Mouse (Mus musculus) embryonic facial prominence, embryonic 12.5 days (tissue): ENCODE measurements around the gene B3gnt8. TPM values are rescaled to one million over a fixed set of nuclear protein-coding genes. Genes with fewer than 3 reads are reported as not detected.

Experiments used
- ATAC-seq: fragments of 200-750 bp; cut with Nextera tagmentation; 2 replicates; pipeline ENCODE4 v1.8.0; 2017; ENCODE audit not compliant: insufficient number of reproducible peaks, insufficient read depth, low FRiP score, low TSS enrichment
- H3K27ac ChIP-seq: fragments of 300-500 bp; sonication (generic); 2 replicates; pipeline ENCODE4 v1.5.1; 2016; ENCODE audit warnings: mild to moderate bottlenecking
- H3K27me3 ChIP-seq: fragments of 300-500 bp; sonication (generic); 2 replicates; pipeline ENCODE4 v1.6.1; 2016; ENCODE audit warnings: mild to moderate bottlenecking, moderate library complexity
- H3K36me3 ChIP-seq: fragments of 300-500 bp; sonication (generic); 2 replicates; pipeline ENCODE4 v1.6.1; 2016; ENCODE audit warnings: mild to moderate bottlenecking
- H3K4me1 ChIP-seq: fragments of 300-500 bp; sonication (generic); 2 replicates; pipeline ENCODE4 v1.6.1; 2016
- H3K4me2 ChIP-seq: fragments of 300-500 bp; sonication (generic); replicated peaks from 2 replicates; pipeline ENCODE4 v1.6.1; 2016; ENCODE audit warnings: mild to moderate bottlenecking, moderate library complexity
- H3K4me3 ChIP-seq: fragments of 300-500 bp; sonication (generic); 2 replicates; pipeline ENCODE4 v1.5.1; 2016; ENCODE audit warnings: mild to moderate bottlenecking
- H3K9ac ChIP-seq: fragments of 300-500 bp; sonication (generic); 2 replicates; pipeline ENCODE4 v1.6.1; 2016; ENCODE audit warnings: mild to moderate bottlenecking, moderate library complexity
- H3K9me3 ChIP-seq: fragments of 300-500 bp; sonication (generic); 2 replicates; pipeline ENCODE4 v1.6.1; 2016; ENCODE audit warnings: mild to moderate bottlenecking, moderate library complexity
- WGBS: fragments of 180-500 bp; shearing (Covaris S2); methylation state at CpG from one replicate; pipeline ENCODE4 v1.1.7; 2016; 5-methylcytosine and 5-hydroxymethylcytosine counted together
- polyA plus RNA-seq: library from polyadenylated mRNA; unstranded; fragments of >200 nt; fragmentation: Nextera tagmentation; extraction: Ambion mirVana; gene quantifications from 2 replicates; pipeline ENCODE4 v1.2.1, GENCODE M21; 2016

The B3gnt8 gene
- polyA plus RNA-seq, 1 experiment from 2014 or later: 3.6 TPM

GRCm38 (mm10) chr7:25606625-25607063 lies 19.8 kb upstream of the B3gnt8 start:
- no peaks in the 10 kb centered on the region for H3K36me3 ChIP-seq
- H3K27me3 ChIP-seq: no peaks in the 10 kb centered on the region
- no peak overlapping the region for H3K27ac ChIP-seq
- H3K4me2 ChIP-seq: no peak overlapping the region
- ATAC-seq: no peak
- 75% methylated on average over 4 of the region's 4 CpGs for WGBS
- no peaks in the 10 kb centered on the region for H3K4me1 ChIP-seq
- no peaks in the 10 kb centered on the region for H3K9me3 ChIP-seq
- no peak overlapping the region for H3K4me3 ChIP-seq
- no peak overlapping the region for H3K9ac ChIP-seq

GRCm38 (mm10) chr7:25607196-25607595 lies 19.3 kb upstream of the B3gnt8 start:
- no peaks in the 10 kb centered on the region for H3K9me3 ChIP-seq
- no peak for ATAC-seq
- no peak overlapping the region for H3K9ac ChIP-seq
- 70% methylated on average over 2 of the region's 2 CpGs for WGBS
- H3K4me2 ChIP-seq: no peak overlapping the region
- H3K27ac ChIP-seq: no peak overlapping the region
- H3K27me3 ChIP-seq: no peaks in the 10 kb centered on the region
- H3K36me3 ChIP-seq: no peaks in the 10 kb centered on the region
- no peaks in the 10 kb centered on the region for H3K4me1 ChIP-seq
- H3K4me3 ChIP-seq: no peak overlapping the region

- H3K4me2 ChIP-seq: no peak overlapping the region
- H3K4me3 ChIP-seq: no peak overlapping the region
- no peak for ATAC-seq
- no peaks in the 10 kb centered on the region for H3K9me3 ChIP-seq
- H3K4me1 ChIP-seq: no peaks in the 10 kb centered on the region
- H3K9ac ChIP-seq: no peak overlapping the region
- H3K36me3 ChIP-seq: no peaks in the 10 kb centered on the region
- no peaks in the 10 kb centered on the region for H3K27me3 ChIP-seq
- H3K27ac ChIP-seq: no peak overlapping the region
- WGBS: 26% methylated on average over 6 of the region's 6 CpGs
Observed at GRCm38 (mm10) chr7:25610056-25610455, 16.4 kb upstream of the B3gnt8 start.

GRCm38 (mm10) chr7:25611501-25611900 lies 15.0 kb upstream of the B3gnt8 start:
- no peak overlapping the region for H3K4me2 ChIP-seq
- ATAC-seq: no peak

GRCm38 (mm10) chr7:25614086-25614485 lies 12.4 kb upstream of the B3gnt8 start:
- 86% methylated on average over 5 of the region's 5 CpGs for WGBS
- ATAC-seq: no peak
- no peak overlapping the region for H3K4me3 ChIP-seq
- no peaks in the 10 kb centered on the region for H3K36me3 ChIP-seq
- no peaks in the 10 kb centered on the region for H3K27me3 ChIP-seq
- no peaks in the 10 kb centered on the region for H3K4me1 ChIP-seq
- no peak overlapping the region for H3K27ac ChIP-seq
- H3K9me3 ChIP-seq: no peaks in the 10 kb centered on the region
- no peak overlapping the region for H3K4me2 ChIP-seq
- no peak overlapping the region for H3K9ac ChIP-seq

More at GRCm38 (mm10) chr7:25611501-25611900, 15.0 kb upstream of the B3gnt8 start:
- 39% methylated on average over 7 of the region's 7 CpGs for WGBS
- H3K27ac ChIP-seq: no peak overlapping the region
- H3K4me3 ChIP-seq: no peak overlapping the region
- no peaks in the 10 kb centered on the region for H3K4me1 ChIP-seq
- H3K9ac ChIP-seq: no peak overlapping the region
- H3K9me3 ChIP-seq: no peaks in the 10 kb centered on the region
- H3K27me3 ChIP-seq: no peaks in the 10 kb centered on the region
- H3K36me3 ChIP-seq: no peaks in the 10 kb centered on the region

- no peak overlapping the region for H3K4me3 ChIP-seq
- H3K27me3 ChIP-seq: no peaks in the 10 kb centered on the region
- H3K4me2 ChIP-seq: no peak overlapping the region
- no peak for ATAC-seq
- no peaks in the 10 kb centered on the region for H3K36me3 ChIP-seq
- WGBS: 67% methylated on average over 21 of the region's 21 CpGs
- no peak overlapping the region for H3K9ac ChIP-seq
- H3K4me1 ChIP-seq: peaks cover 5% of the 10 kb centered on the region
- no peaks in the 10 kb centered on the region for H3K9me3 ChIP-seq
- no peak overlapping the region for H3K27ac ChIP-seq
Observed at GRCm38 (mm10) chr7:25614831-25615705, 11.4 kb upstream of the B3gnt8 start.

GRCm38 (mm10) chr7:25615706-25616011 lies 10.8 kb upstream of the B3gnt8 start, which contains the start of gene Erich4:
Gene Erich4, minus strand, starts transcription at chr7:25615892.
- 73% methylated on average over 5 of the region's 5 CpGs for WGBS
- H3K27me3 ChIP-seq: no peaks in the 10 kb centered on the region
- H3K36me3 ChIP-seq: no peaks in the 10 kb centered on the region
- ATAC-seq: no peak
- H3K4me2 ChIP-seq: no peak within 1 kb of the TSS
- H3K27ac ChIP-seq: no peak within 1 kb of the TSS
- H3K9ac ChIP-seq: no peak within 1 kb of the TSS
- no peak within 1 kb of the TSS for H3K4me3 ChIP-seq
- H3K9me3 ChIP-seq: no peaks in the 10 kb centered on the region
- peaks cover 5% of the 10 kb centered on the region for H3K4me1 ChIP-seq

- no peak overlapping the region for H3K4me3 ChIP-seq
- no peaks in the 10 kb centered on the region for H3K9me3 ChIP-seq
- peaks cover 5% of the 10 kb centered on the region for H3K4me1 ChIP-seq
- ATAC-seq: no peak
- no peaks in the 10 kb centered on the region for H3K27me3 ChIP-seq
- H3K36me3 ChIP-seq: peaks cover 8% of the 10 kb centered on the region; the same call in 1 of the 2 replicates
- WGBS: 84% methylated on average over 10 of the region's 10 CpGs
- H3K4me2 ChIP-seq: no peak overlapping the region
- no peak overlapping the region for H3K27ac ChIP-seq
- no peak overlapping the region for H3K9ac ChIP-seq
Observed at GRCm38 (mm10) chr7:25617376-25618160, 8.9 kb upstream of the B3gnt8 start.

GRCm38 (mm10) chr7:25618865-25619721 lies 7.4 kb upstream of the B3gnt8 start, which contains the start of gene Dmac2:
Gene Dmac2, plus strand, starts transcription at chr7:25619414.
- peak; percentile 78 for ATAC-seq
- Histone ChIP-seq H3K9ac (peak within 1 kb of the TSS; percentile 50), H3K36me3 (peaks cover 10% of the 10 kb centered on the region), H3K27ac (no peak within 1 kb of the TSS), H3K4me2 (peak within 1 kb of the TSS; percentile 59), H3K4me3 (peak within 1 kb of the TSS; percentile 64), H3K27me3 (no peaks in the 10 kb centered on the region), H3K4me1 (peaks cover 5% of the 10 kb centered on the region), H3K9me3 (no peaks in the 10 kb centered on the region)
- WGBS: 1% methylated on average over 53 of the region's 53 CpGs

GRCm38 (mm10) chr7:25619722-25619991 lies 6.8 kb upstream of the B3gnt8 start:
- H3K27me3 ChIP-seq: no peaks in the 10 kb centered on the region
- H3K4me3 ChIP-seq: peak overlapping the region; percentile 64
- no peak for ATAC-seq
- H3K4me1 ChIP-seq: peaks cover 5% of the 10 kb centered on the region
- peak overlapping the region; percentile 50 for H3K9ac ChIP-seq
- no peak overlapping the region for H3K27ac ChIP-seq
- H3K9me3 ChIP-seq: no peaks in the 10 kb centered on the region
- peaks cover 13% of the 10 kb centered on the region for H3K36me3 ChIP-seq
- peak overlapping the region; percentile 59 for H3K4me2 ChIP-seq
- 18% methylated on average over 5 of the region's 5 CpGs for WGBS

GRCm38 (mm10) chr7:25620101-25620500 lies 6.4 kb upstream of the B3gnt8 start:
- no peak overlapping the region for H3K27ac ChIP-seq
- H3K9ac ChIP-seq: no peak overlapping the region; the same call in 1 of the 2 replicates
- peak overlapping the region; percentile 64 for H3K4me3 ChIP-seq
- H3K36me3 ChIP-seq: peaks cover 13% of the 10 kb centered on the region
- no peak for ATAC-seq
- no peaks in the 10 kb centered on the region for H3K9me3 ChIP-seq
- no peaks in the 10 kb centered on the region for H3K27me3 ChIP-seq
- peak overlapping the region; percentile 59 for H3K4me2 ChIP-seq
- H3K4me1 ChIP-seq: peaks cover 5% of the 10 kb centered on the region
- 90% methylated on average over 5 of the region's 5 CpGs for WGBS
